Mouse (Mus musculus): ENCODE results near the gene Ost4. TPM values are rescaled to one million over a fixed set of nuclear protein-coding genes. Genes with fewer than 3 reads are reported as not detected.

The Ost4 gene
- total and polyA plus RNA-seq, 3 experiments = 220 to 478 (median 321) TPM

DNA sequence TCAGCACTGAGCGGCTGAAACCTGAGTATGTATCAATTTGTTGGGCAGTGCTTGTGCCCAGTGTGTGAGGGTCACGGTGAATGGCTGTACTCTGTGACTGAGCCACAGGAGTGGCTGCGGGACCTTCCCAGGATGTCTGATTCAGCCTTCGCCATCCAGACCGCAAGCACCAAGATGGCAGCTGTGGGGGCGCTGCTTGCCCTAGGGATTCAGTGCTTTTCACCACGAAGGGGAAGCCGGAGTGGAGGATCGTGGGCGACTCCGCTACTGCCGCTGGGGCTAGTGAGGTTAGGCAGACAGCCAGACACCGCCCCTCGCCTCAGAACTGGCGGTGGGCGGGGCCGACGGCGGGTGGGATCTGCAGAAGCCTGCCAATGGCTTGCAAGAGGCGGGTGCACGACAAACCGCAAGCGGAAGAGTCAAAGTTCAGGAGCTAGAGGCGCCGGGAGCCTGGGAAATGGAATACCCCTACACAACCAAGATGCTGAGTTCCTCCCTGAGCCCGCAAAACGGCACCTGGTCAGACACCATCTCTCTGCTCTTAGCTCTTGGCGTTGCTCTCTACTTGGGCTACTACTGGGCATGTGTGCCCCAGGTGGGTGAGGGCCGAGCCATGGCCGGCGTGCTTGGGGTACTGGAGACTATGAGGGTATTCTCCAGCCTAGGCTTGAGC is 42.2 kb upstream of the Ost4 start (continued):
- TF ChIP-seq NRF1 (IDR thresholded peaks at IDR 0.05; ENCODE audit: insufficient read depth, low read depth, low read length, poor library complexity, severe bottlenecking) = peak; percentile 31; the same call in 1 of the 2 replicates
- peak; percentile 92 for TF ChIP-seq MAZ (IDR thresholded peaks at IDR 0.05; ENCODE audit: low read depth, low read length)
- TF ChIP-seq POLR2AphosphoS2 (IDR thresholded peaks at IDR 0.05; ENCODE audit: low read length) = peak; percentile 86
- TF ChIP-seq MEF2A (IDR thresholded peaks at IDR 0.05; ENCODE audit: extremely low read depth, insufficient replicate concordance, low read depth, low read length, poor library complexity, severe bottlenecking) = no peak
- no peak; the same call in 1 of the 2 replicates for TF ChIP-seq KAT2A (conservative IDR thresholded peaks at IDR 0.05; ENCODE audit: low read depth, low read length)
- no peak for TF ChIP-seq BHLHE40 (IDR thresholded peaks at IDR 0.05; ENCODE audit: borderline replicate concordance, low read depth, low read length)
- peak in 2 of 3 experiments; percentile 26 to 40; a peak in 4 of 6 replicates for TF ChIP-seq CTCF (IDR thresholded peaks at IDR 0.05 in 2 of 3, conservative IDR thresholded peaks at IDR 0.05 in 1 of 3; ENCODE audit: control insufficient read depth in 1 of 3, insufficient read depth in 1 of 3, low read depth in 2 of 3, low read length in 3 of 3, poor library complexity in 1 of 3, severe bottlenecking in 1 of 3)
- no peak for TF ChIP-seq USF2 (IDR thresholded peaks at IDR 0.05; ENCODE audit: borderline replicate concordance in 1 of 2, insufficient read depth in 1 of 2, low read depth in 1 of 2, low read length in 2 of 2)
- no peak for TF ChIP-seq JUND (IDR thresholded peaks at IDR 0.05; ENCODE audit: low read depth, low read length)
- TF ChIP-seq UBTF (IDR thresholded peaks at IDR 0.05; ENCODE audit: borderline replicate concordance, insufficient read depth, low read depth, low read length) = 0 out of 2 replicates have a peak, but pooled peaks have one; percentile 47
- TF ChIP-seq MAFK (IDR thresholded peaks at IDR 0.05; ENCODE audit: borderline replicate concordance, low read depth, low read length) = no peak
- TF ChIP-seq ZMIZ1 (IDR thresholded peaks at IDR 0.05; ENCODE audit: low read depth, low read length) = peak; percentile 96
- TF ChIP-seq ETS1 (IDR thresholded peaks at IDR 0.05; ENCODE audit: low read depth, low read length) = peak; percentile 42; the same call in 1 of the 2 replicates
- TF ChIP-seq ZNF384 (IDR thresholded peaks at IDR 0.05; ENCODE audit: low read depth, low read length) = no peak
- no peak for TF ChIP-seq E2F4 (IDR thresholded peaks at IDR 0.05; ENCODE audit: borderline replicate concordance, low read depth, low read length)
- TF ChIP-seq MYB (IDR thresholded peaks at IDR 0.05; ENCODE audit: low read depth, low read length) = no peak
- peak; percentile 30; the same call in 1 of the 2 replicates for TF ChIP-seq MYC (IDR thresholded peaks at IDR 0.05; ENCODE audit: low read depth, low read length)

- peak; percentile 32 for DNase-seq (ENCODE audit: low read depth, low spot score)
- Histone ChIP-seq H3K27me3 (ENCODE audit: control insufficient read depth in 1 of 2, insufficient read depth in 2 of 2, low read length in 2 of 2) (no peaks in the 10 kb centered on the region), H3K27ac (ENCODE audit: control insufficient read depth, low read depth, low read length) (no peak overlapping the region), H3K4me1 (ENCODE audit: control insufficient read depth in 1 of 2, insufficient read depth in 2 of 2, low read length in 2 of 2) (peaks cover 2 to 14% of the 10 kb centered on the region in 2 experiments; a peak in 3 of 4 replicates), H3K36me3 (ENCODE audit: control insufficient read depth in 1 of 2, insufficient read depth in 2 of 2, low read length in 2 of 2) (peaks cover 0 to 7% of the 10 kb centered on the region in 2 experiments; a peak in 2 of 4 replicates), H3K4me3 (ENCODE audit: control insufficient read depth in 1 of 2, insufficient read depth in 1 of 2, low read depth in 2 of 2, low read length in 2 of 2) (no peak overlapping the region), H3K9ac (ENCODE audit: control insufficient read depth, low read depth, low read length, poor library complexity, severe bottlenecking) (no peak overlapping the region), H3K9me3 (replicated peaks; ENCODE audit: insufficient read depth, low read length) (no peaks in the 10 kb centered on the region), H3K79me2 (ENCODE audit: control insufficient read depth, insufficient read depth, low read length, poor library complexity) (peaks cover 3% of the 10 kb centered on the region; the same call in 1 of the 2 replicates)
- no peak for TF ChIP-seq MYC (IDR thresholded peaks at IDR 0.05; ENCODE audit: low read depth, low read length)
- TF ChIP-seq KAT2A (conservative IDR thresholded peaks at IDR 0.05; ENCODE audit: low read depth, low read length) = no peak
- no peak for TF ChIP-seq UBTF (IDR thresholded peaks at IDR 0.05; ENCODE audit: borderline replicate concordance, insufficient read depth, low read depth, low read length)
- no peak for TF ChIP-seq USF2 (IDR thresholded peaks at IDR 0.05; ENCODE audit: borderline replicate concordance in 1 of 2, insufficient read depth in 1 of 2, low read depth in 1 of 2, low read length in 2 of 2)
- no peak for TF ChIP-seq EP300 (IDR thresholded peaks at IDR 0.05; ENCODE audit: low read depth in 1 of 2, low read length in 2 of 2)
- TF ChIP-seq MYB (IDR thresholded peaks at IDR 0.05; ENCODE audit: low read depth, low read length) = no peak
- no peak for TF ChIP-seq GABPA (IDR thresholded peaks at IDR 0.05; ENCODE audit: low read depth, low read length)
- TF ChIP-seq ELF1 (IDR thresholded peaks at IDR 0.05; ENCODE audit: low read depth, low read length) = no peak
- TF ChIP-seq USF1 (IDR thresholded peaks at IDR 0.05; ENCODE audit: low read depth, low read length) = 0 out of 2 replicates have a peak, but pooled peaks have one; percentile 8
These were observed 41.0 kb upstream of the Ost4 start for GRCm38 (mm10) chr5:30948620-30949019.
